In genomic region chr11:49844311-49844710, GRCm38 (mm10) we compare ENCODE assay signal across 15 mouse cellular contexts. TPM values are rescaled to one million over a fixed set of nuclear protein-coding genes. Genes with fewer than 3 reads are reported as not detected.
DNase-seq lines count a peak whose midpoint lies in the region; TF ChIP-seq lines count a peak whose summit lies in the region.
"Had no signal": no experiment of that assay in that cellular context is flagged by ENCODE, and none has a peak within 500 bp of the region (broad histone marks: within the 10 kb centered on the region; RNA-seq: fewer than 3 reads in every experiment).

No protein-coding gene starts in this region.

- no peaks in the 10 kb centered on the region for H3K36me3 ChIP-seq in small intestine, adult 2 months (ENCODE audit: control insufficient read depth, insufficient read depth, low read length)
- H3K36me3 ChIP-seq: heart, embryonic 13.5 days; hindbrain, embryonic 13.5 days had no signal

- no peaks in the 10 kb centered on the region for H3K27me3 ChIP-seq in small intestine, adult 2 months (ENCODE audit: control insufficient read depth, insufficient read depth, low read length)
- H3K27me3 ChIP-seq: forebrain, embryonic 13.5 days; heart, embryonic 13.5 days; hindbrain, embryonic 13.5 days had no signal

- intact Hi-C loops in left cerebral cortex, postnatal 10 days (cut with DNase I) = no loop called here

- WGBS in small intestine, adult 2 months = 44% methylated on average over 10 of the region's 10 CpGs

- TF ChIP-seq POLR2A in small intestine, adult 2 months (IDR thresholded peaks at IDR 0.05; ENCODE audit: low read depth, low read length) = no peak

- no peak overlapping the region for H3K4me3 ChIP-seq in small intestine, adult 2 months (ENCODE audit: low read depth, low read length)
- H3K4me3 ChIP-seq: embryonic facial prominence, embryonic 10.5 days; forebrain, embryonic 13.5 days; heart, embryonic 13.5 days; hindbrain, embryonic 13.5 days had no signal

- peak overlapping the region; percentile 30 for H3K27ac ChIP-seq in small intestine, adult 2 months (ENCODE audit: insufficient read depth, low read depth, low read length)
- H3K27ac ChIP-seq: embryonic facial prominence, embryonic 10.5 days; forebrain, embryonic 13.5 days; heart, embryonic 13.5 days; hindbrain, embryonic 13.5 days; hindbrain, postnatal 0 days had no signal

- H3K4me1 ChIP-seq in small intestine, adult 2 months (ENCODE audit: control insufficient read depth, insufficient read depth, insufficient read length, low read length) = peaks cover 14% of the 10 kb centered on the region

- peak; percentile 80 for DNase-seq in heart, adult 11 months
- DNase-seq in heart, postnatal 4 days = no peak
- DNase-seq in lung, postnatal 36 days = peak; percentile 29
- DNase-seq in lung, postnatal 25 days (ENCODE audit: low spot score) = no peak
- DNase-seq in left cerebral cortex, postnatal 10 days (ENCODE audit: extremely low spot score in 1 of 2, low spot score in 2 of 2) = no peak
- no peak for DNase-seq in kidney, postnatal 14 days

- TF ChIP-seq CTCF in small intestine, adult 2 months (IDR thresholded peaks at IDR 0.05; ENCODE audit: extremely low read depth, insufficient read length, insufficient replicate concordance, low read depth, low read length) = no peak

RNA-seq across cellular contexts. Expression of gene Mapk9, which starts 2.2 kb away (rescaled TPM):
- 10 to 100 TPM; 51.4 to 53.6 TPM for total RNA-seq in heart, postnatal 4 days (2021)
- polyA plus RNA-seq in small intestine, adult 2 months (2012; rRNA removed) = 4.4 and 6.4 TPM in 2 replicates
- total RNA-seq in left cerebral cortex, postnatal 10 days (2021) = 100 to 1,000 TPM; 202 to 212 TPM

RNA-seq across cellular contexts. Expression of gene Gfpt2, which starts 50.3 kb away (rescaled TPM):
- total RNA-seq in heart, postnatal 4 days (2021) = 1 to 10 TPM; 9.1 to 9.3 TPM
- polyA plus RNA-seq in small intestine, adult 2 months (2012; rRNA removed) = 0.48 and 0.71 TPM in 2 replicates
- 1 to 10 TPM; 8.9 to 9.9 TPM for total RNA-seq in left cerebral cortex, postnatal 10 days (2021)
- polyA plus RNA-seq: G1E had no signal

RNA-seq across cellular contexts. Expression of gene Rasgef1c, which starts 57.3 kb away (rescaled TPM):
- not detected for total RNA-seq in heart, postnatal 4 days (2021)
- 0.37 and 0.52 TPM in 2 replicates for polyA plus RNA-seq in small intestine, adult 2 months (2012; rRNA removed)
- 10 to 100 TPM; 17.5 to 20.2 TPM for total RNA-seq in left cerebral cortex, postnatal 10 days (2021)
- polyA plus RNA-seq: C2C12; G1E; heart, embryonic 13.5 days; heart, postnatal 0 days had no signal

Comparison
In these comparisons a context has a peak if more than half of its experiments do, and no peak if none do; other contexts are left out.
1. DNase-seq: peak in heart, adult 11 months (single experiment) and lung, postnatal 36 days (single experiment); none in heart, postnatal 4 days (single experiment), lung, postnatal 25 days (single experiment), left cerebral cortex, postnatal 10 days (0 of 2) and kidney, postnatal 14 days (single experiment).
2. RNA of gene Rasgef1c, which starts 57.3 kb away (total RNA-seq): 17.5 to 20.2 TPM in left cerebral cortex, postnatal 10 days; not detected in heart, postnatal 4 days; every median in the first group is over 10 times any median in the second.